Mouse (Mus musculus) B cell, adult 67 days (primary cell): ENCODE results near the gene Vmn2r67. TPM values are rescaled to one million over a fixed set of nuclear protein-coding genes. Genes with fewer than 3 reads are reported as not detected.

ENCODE experiments used
- total RNA-seq, 2 experiments: library from RNA; stranded (reverse); gene quantifications; 4 replicates each; pipeline ENCODE4 v1.2.4; 2023

The Vmn2r67 gene
- total RNA-seq: not detected

GRCm38 (mm10) chr7:85155898-85156297 is at the start of gene Vmn2r67:
TSS of gene Vmn2r67 (minus strand) at chr7:85155998.

Other genes starting within 250 kb of the Vmn2r67 start
- gene Vmn2r65, start 191.9 kb downstream of the Vmn2r67 start, total RNA-seq: not detected
- not detected for gene Vmn2r66, start 143.7 kb downstream of the Vmn2r67 start, total RNA-seq
- not detected for gene Vmn2r68, start 81.8 kb upstream of the Vmn2r67 start, total RNA-seq